Mouse (Mus musculus): Measurements from ENCODE around the gene Vmn1r212. TPM values are rescaled to one million over a fixed set of nuclear protein-coding genes. Genes with fewer than 3 reads are reported as not detected.

Vmn1r212 gene
- not detected in 2 replicates for total RNA-seq (2023)

DNA sequence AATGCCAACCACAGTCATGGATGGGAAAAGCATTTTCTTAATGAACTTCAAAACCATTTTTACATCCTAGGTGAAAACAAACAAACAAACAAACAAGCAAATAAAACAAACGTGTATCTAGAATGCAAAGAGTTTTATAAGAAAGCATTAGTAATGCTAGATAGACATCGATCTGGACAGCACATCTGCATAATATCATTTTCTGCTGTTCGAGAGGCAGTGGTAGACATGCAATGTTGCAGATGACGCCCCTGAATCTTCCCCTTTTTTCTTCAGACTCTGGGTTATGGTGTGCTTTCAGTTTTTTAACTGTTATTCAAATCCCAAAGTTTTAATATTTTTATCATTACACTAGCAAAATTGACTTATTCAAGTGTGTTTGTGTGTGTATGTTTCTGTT, at the start of gene Vmn1r212:
Gene Vmn1r212, minus strand, starts transcription at position 101 of the 400 bp plus-strand sequence.

GRCm38 (mm10) chr13:22857461-22857860, 26.5 kb downstream of the Vmn1r212 start, which contains the start of gene Vmn1r211:
Gene Vmn1r211 (minus strand): TSS chr13:22857561.

Other genes starting within 250 kb of the Vmn1r212 start
- 0.09 TPM in 1 of 2 replicates, not detected in the other for gene Vmn1r207-ps, start 154.6 kb downstream of the Vmn1r212 start, total RNA-seq (2023)
- not detected in 2 replicates for gene Vmn1r208, start 106.8 kb downstream of the Vmn1r212 start, total RNA-seq (2023)
- not detected in 2 replicates for gene Vmn1r209, start 74.5 kb downstream of the Vmn1r212 start, total RNA-seq (2023)
- not detected in 2 replicates for gene Vmn1r210, start 52.9 kb downstream of the Vmn1r212 start, total RNA-seq (2023)
- not detected in 2 replicates for gene Vmn1r211, start 26.6 kb downstream of the Vmn1r212 start, total RNA-seq (2023)
- not detected in 2 replicates for gene Vmn1r213, start 123.5 kb upstream of the Vmn1r212 start, total RNA-seq (2023)
- not detected in 2 replicates for gene Vmn1r214, start 146.2 kb upstream of the Vmn1r212 start, total RNA-seq (2023)
- gene Vmn1r215, start 183.8 kb upstream of the Vmn1r212 start, total RNA-seq (2023): not detected in 2 replicates
- gene Vmn1r217, start 234.0 kb upstream of the Vmn1r212 start, total RNA-seq (2023): not detected in 2 replicates
- gene Vmn1r218, start 248.9 kb upstream of the Vmn1r212 start, total RNA-seq (2023): not detected in 2 replicates